Mouse (Mus musculus) myocyte (in vitro differentiated cells): ENCODE results near the gene Helz.

Experiments
- CEBPB ChIP-seq: IDR thresholded peaks from 2 replicates; pipeline ENCODE4 v1.6.1; 2011; ENCODE audit warnings: mild to moderate bottlenecking, moderate library complexity; ENCODE audit not compliant: poor library complexity, insufficient read depth, severe bottlenecking
- MAX ChIP-seq: IDR thresholded peaks from one replicate; pipeline ENCODE4 v1.6.1; 2011; ENCODE audit warnings: low read depth, mild to moderate bottlenecking, control low read depth
- MYOG ChIP-seq, 3 experiments: IDR thresholded peaks; one replicate each; pipeline ENCODE4 v1.6.1; 2011; ENCODE audit warnings: control low read depth in 2 of 3, low read depth in 2 of 3, mild to moderate bottlenecking in 2 of 3; ENCODE audit not compliant: insufficient read length in 2 of 3, control insufficient read depth in 1 of 3, insufficient read depth in 1 of 3
- POLR2A ChIP-seq: IDR thresholded peaks from one replicate; pipeline ENCODE4 v1.6.1; 2011; ENCODE audit warnings: low read depth, mild to moderate bottlenecking, control low read depth, moderate library complexity; ENCODE audit not compliant: insufficient read length
- REST ChIP-seq: IDR thresholded peaks from one replicate; pipeline ENCODE4 v1.6.1; 2011; ENCODE audit warnings: mild to moderate bottlenecking, control low read depth, moderate library complexity; ENCODE audit not compliant: insufficient read depth, insufficient read length

DNA sequence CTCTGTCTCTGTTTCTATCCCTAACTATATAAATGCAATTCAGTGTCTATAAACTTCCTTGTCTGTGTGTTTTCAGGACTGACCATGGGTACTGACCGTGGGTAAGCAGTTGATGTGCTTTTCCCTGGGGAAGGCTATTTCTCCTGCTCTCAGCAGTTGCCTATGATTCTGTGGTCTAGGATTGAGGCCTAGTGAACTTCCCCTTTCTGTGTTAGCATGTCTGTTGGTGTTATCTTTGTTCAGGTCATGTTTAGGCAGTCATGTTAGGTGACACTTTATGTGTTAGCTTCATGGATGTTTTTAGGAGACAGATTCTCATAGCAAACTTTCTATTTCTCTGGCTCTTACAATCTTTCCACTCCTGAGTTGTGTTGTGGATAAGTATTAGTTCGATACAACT is 91.9 kb downstream of the Helz start:
- no peak for TF ChIP-seq POLR2A
- no peak for TF ChIP-seq MAX
- no peak for TF ChIP-seq REST
- TF ChIP-seq CEBPB = no peak
- no peak for TF ChIP-seq MYOG (IDR thresholded peaks at IDR 0.05; ENCODE audit: control insufficient read depth in 1 of 3, insufficient read depth in 1 of 3, insufficient read length in 2 of 3, low read depth in 2 of 3)
